Mouse (Mus musculus) megakaryocyte-erythroid progenitor cell, adult 5-6 weeks (primary cell): ENCODE results near the gene Olfr809. TPM values are rescaled to one million over a fixed set of nuclear protein-coding genes. Genes with fewer than 3 reads are reported as not detected.

Experiments
- ATAC-seq: replicated peaks from 2 replicates; pipeline ENCODE4 v1.8.0; 2016; ENCODE audit warnings: mild to moderate bottlenecking, inconsistent platforms; ENCODE audit not compliant: severe bottlenecking, poor library complexity, low FRiP score, low TSS enrichment
- total RNA-seq, 2 experiments: library from RNA; stranded (forward) in 1 of 2; stranded (reverse) in 1 of 2; fragments of 200-1000, 215-1000 nt in 1 of 2; fragments of >200 nt in 1 of 2; fragmentation: Nextera tagmentation in 1 of 2; gene quantifications; 2 replicates each; pipeline ENCODE4 v1.2.3; 2014 to 2017

Olfr809 gene
- total RNA-seq (2014; fragmentation: Nextera tagmentation) (not detected in 2 replicates), total RNA-seq (2017) (not detected in 2 replicates)

GRCm38 (mm10) chr10:129774338-129774737 is at the start of gene Olfr809:
Gene Olfr809 (plus strand): TSS chr10:129774638.
- no peak for ATAC-seq

- ATAC-seq, result no peak
Observed at GRCm38 (mm10) chr10:129729275-129729674, 45.2 kb upstream of the Olfr809 start, which contains the start of gene Olfr805. Gene Olfr805 (minus strand): TSS chr10:129729375.

GRCm38 (mm10) chr10:129741821-129742220 is 32.6 kb upstream of the Olfr809 start, which contains the start of gene Olfr806:
Gene Olfr806 (minus strand): TSS chr10:129741921.
- ATAC-seq, result no peak

- ATAC-seq, result no peak
Observed at GRCm38 (mm10) chr10:129757693-129758092, 16.7 kb upstream of the Olfr809 start, which contains the start of gene Olfr807. Gene Olfr807 (minus strand): TSS chr10:129757793.

- ATAC-seq, result no peak
Observed at GRCm38 (mm10) chr10:129765182-129765581, 9.3 kb upstream of the Olfr809 start, which contains the start of gene Olfr808. Gene Olfr808 (plus strand): TSS chr10:129765482.

- no peak for ATAC-seq
Observed at GRCm38 (mm10) chr10:129778123-129778522, 3.7 kb downstream of the Olfr809 start.

- no peak for ATAC-seq
Observed at GRCm38 (mm10) chr10:129794817-129795216, 20.4 kb downstream of the Olfr809 start, which contains the start of gene Olfr810. Gene Olfr810 (minus strand): TSS chr10:129794917.

- ATAC-seq, result no peak
Observed at GRCm38 (mm10) chr10:129804296-129804695, 29.9 kb downstream of the Olfr809 start, which contains the start of gene Olfr811. Gene Olfr811 (minus strand): TSS chr10:129804396.

Other genes with a start within 250 kb of the Olfr809 start
- not detected in 2 replicates for gene Olfr792, start 235.5 kb upstream of the Olfr809 start, total RNA-seq (2014; fragmentation: Nextera tagmentation)
- gene Olfr792, start 235.5 kb upstream of the Olfr809 start, total RNA-seq (2017), result not detected in 2 replicates
- gene Olfr794, start 207.0 kb upstream of the Olfr809 start, total RNA-seq (2014; fragmentation: Nextera tagmentation), result not detected in 2 replicates
- gene Olfr794, start 207.0 kb upstream of the Olfr809 start, total RNA-seq (2017), result not detected in 2 replicates
- not detected in 2 replicates for gene Olfr796, start 162.1 kb upstream of the Olfr809 start, total RNA-seq (2014; fragmentation: Nextera tagmentation)
- gene Olfr796, start 162.1 kb upstream of the Olfr809 start, total RNA-seq (2017), result not detected in 2 replicates
- not detected in 2 replicates for gene Olfr798, start 146.7 kb upstream of the Olfr809 start, total RNA-seq (2014; fragmentation: Nextera tagmentation)
- not detected in 2 replicates for gene Olfr798, start 146.7 kb upstream of the Olfr809 start, total RNA-seq (2017)
- gene Olfr799, start 137.2 kb upstream of the Olfr809 start, total RNA-seq (2014; fragmentation: Nextera tagmentation), result not detected in 2 replicates
- not detected in 2 replicates for gene Olfr799, start 137.2 kb upstream of the Olfr809 start, total RNA-seq (2017)
- gene Olfr800, start 116.9 kb upstream of the Olfr809 start, total RNA-seq (2014; fragmentation: Nextera tagmentation), result not detected in 2 replicates
- not detected in 2 replicates for gene Olfr800, start 116.9 kb upstream of the Olfr809 start, total RNA-seq (2017)
- not detected in 2 replicates for gene Olfr801, start 100.8 kb upstream of the Olfr809 start, total RNA-seq (2014; fragmentation: Nextera tagmentation)
- not detected in 2 replicates for gene Olfr801, start 100.8 kb upstream of the Olfr809 start, total RNA-seq (2017)
- not detected in 2 replicates for gene Olfr802, start 86.5 kb upstream of the Olfr809 start, total RNA-seq (2014; fragmentation: Nextera tagmentation)
- gene Olfr802, start 86.5 kb upstream of the Olfr809 start, total RNA-seq (2017), result not detected in 2 replicates
- not detected in 2 replicates for gene Olfr803, start 80.4 kb upstream of the Olfr809 start, total RNA-seq (2014; fragmentation: Nextera tagmentation)
- gene Olfr803, start 80.4 kb upstream of the Olfr809 start, total RNA-seq (2017), result not detected in 2 replicates
- gene Olfr804, start 71.4 kb upstream of the Olfr809 start, total RNA-seq (2014; fragmentation: Nextera tagmentation), result not detected in 2 replicates
- not detected in 2 replicates for gene Olfr804, start 71.4 kb upstream of the Olfr809 start, total RNA-seq (2017)
- not detected in 2 replicates for gene Olfr805, start 45.3 kb upstream of the Olfr809 start, total RNA-seq (2014; fragmentation: Nextera tagmentation)
- gene Olfr805, start 45.3 kb upstream of the Olfr809 start, total RNA-seq (2017), result not detected in 2 replicates
- not detected in 2 replicates for gene Olfr806, start 32.7 kb upstream of the Olfr809 start, total RNA-seq (2014; fragmentation: Nextera tagmentation)
- gene Olfr806, start 32.7 kb upstream of the Olfr809 start, total RNA-seq (2017), result not detected in 2 replicates
- gene Olfr807, start 16.8 kb upstream of the Olfr809 start, total RNA-seq (2014; fragmentation: Nextera tagmentation), result not detected in 2 replicates
- gene Olfr807, start 16.8 kb upstream of the Olfr809 start, total RNA-seq (2017), result not detected in 2 replicates
- 0.12 TPM in 1 of 2 replicates, not detected in the other for gene Olfr808, start 9.2 kb upstream of the Olfr809 start, total RNA-seq (2014; fragmentation: Nextera tagmentation)
- gene Olfr808, start 9.2 kb upstream of the Olfr809 start, total RNA-seq (2017), result not detected in 2 replicates
- gene Olfr810, start 20.3 kb downstream of the Olfr809 start, total RNA-seq (2014; fragmentation: Nextera tagmentation), result not detected in 2 replicates
- gene Olfr810, start 20.3 kb downstream of the Olfr809 start, total RNA-seq (2017), result not detected in 2 replicates
- gene Olfr811, start 29.8 kb downstream of the Olfr809 start, total RNA-seq (2014; fragmentation: Nextera tagmentation), result not detected in 2 replicates
- gene Olfr811, start 29.8 kb downstream of the Olfr809 start, total RNA-seq (2017), result not detected in 2 replicates
- gene Olfr812, start 71.5 kb downstream of the Olfr809 start, total RNA-seq (2014; fragmentation: Nextera tagmentation), result not detected in 2 replicates
- not detected in 2 replicates for gene Olfr812, start 71.5 kb downstream of the Olfr809 start, total RNA-seq (2017)
- not detected in 2 replicates for gene Olfr813, start 80.7 kb downstream of the Olfr809 start, total RNA-seq (2014; fragmentation: Nextera tagmentation)
- gene Olfr813, start 80.7 kb downstream of the Olfr809 start, total RNA-seq (2017), result not detected in 2 replicates
- gene Olfr814, start 105.2 kb downstream of the Olfr809 start, total RNA-seq (2014; fragmentation: Nextera tagmentation), result not detected in 2 replicates
- gene Olfr814, start 105.2 kb downstream of the Olfr809 start, total RNA-seq (2017), result not detected in 2 replicates
- gene Olfr815, start 131.2 kb downstream of the Olfr809 start, total RNA-seq (2014; fragmentation: Nextera tagmentation), result not detected in 2 replicates
- gene Olfr815, start 131.2 kb downstream of the Olfr809 start, total RNA-seq (2017), result not detected in 2 replicates
- not detected in 2 replicates for gene Olfr816, start 141.0 kb downstream of the Olfr809 start, total RNA-seq (2014; fragmentation: Nextera tagmentation)
- not detected in 2 replicates for gene Olfr816, start 141.0 kb downstream of the Olfr809 start, total RNA-seq (2017)
- not detected in 2 replicates for gene Olfr818, start 174.5 kb downstream of the Olfr809 start, total RNA-seq (2014; fragmentation: Nextera tagmentation)
- gene Olfr818, start 174.5 kb downstream of the Olfr809 start, total RNA-seq (2017), result not detected in 2 replicates
- not detected in 2 replicates for gene Olfr819, start 192.6 kb downstream of the Olfr809 start, total RNA-seq (2014; fragmentation: Nextera tagmentation)
- gene Olfr819, start 192.6 kb downstream of the Olfr809 start, total RNA-seq (2017), result not detected in 2 replicates
- gene Olfr247, start 201.5 kb downstream of the Olfr809 start, total RNA-seq (2014; fragmentation: Nextera tagmentation), result not detected in 2 replicates
- gene Olfr247, start 201.5 kb downstream of the Olfr809 start, total RNA-seq (2017), result not detected in 2 replicates
- not detected in 2 replicates for gene Gm10310, start 210.4 kb downstream of the Olfr809 start, total RNA-seq (2014; fragmentation: Nextera tagmentation)
- gene Gm10310, start 210.4 kb downstream of the Olfr809 start, total RNA-seq (2017), result not detected in 2 replicates
- not detected in 2 replicates for gene Olfr820, start 238.0 kb downstream of the Olfr809 start, total RNA-seq (2014; fragmentation: Nextera tagmentation)
- not detected in 2 replicates for gene Olfr820, start 238.0 kb downstream of the Olfr809 start, total RNA-seq (2017)